Mouse (Mus musculus) liver, embryonic 14.5 days (tissue): Measurements from ENCODE around the gene Tprgl.

Experiments used
- CTCF ChIP-seq: IDR thresholded peaks from 2 replicates; pipeline ENCODE4 v1.5.1; 2016; ENCODE audit warnings: antibody characterized with exemption, low read depth, control low read depth
- EP300 ChIP-seq: IDR thresholded peaks from 2 replicates; pipeline ENCODE4 v1.6.1; 2016; ENCODE audit warnings: antibody characterized with exemption, low read depth

GRCm38 (mm10) chr4:154188948-154189347 lies 28.5 kb upstream of the Tprgl start:
- TF ChIP-seq CTCF, result no peak
- TF ChIP-seq EP300, result no peak
